Mouse (Mus musculus) lung, postnatal 0 days (tissue): ENCODE measurements around the gene Stat4. TPM values are rescaled to one million over a fixed set of nuclear protein-coding genes. Genes with fewer than 3 reads are reported as not detected.

Experiments used
- ATAC-seq: fragments of 200-750 bp; cut with Nextera tagmentation; 2 replicates; pipeline ENCODE4 v1.8.0; 2017; ENCODE audit warnings: moderate library complexity
- DNase-seq: peaks from one replicate; pipeline ENCODE4 v3.0.0-alpha.2; 2016; ENCODE audit warnings: low spot score
- H3K27ac ChIP-seq: fragments of 300-500 bp; sonication (generic); 2 replicates; pipeline ENCODE4 v1.5.1; 2014; ENCODE audit warnings: antibody characterized with exemption, mild to moderate bottlenecking, low read length, mixed read lengths
- H3K27me3 ChIP-seq: fragments of 300-500 bp; sonication (generic); replicated peaks from 2 replicates; pipeline ENCODE4 v1.6.1; 2014; ENCODE audit warnings: low read length, mixed read lengths; ENCODE audit not compliant: insufficient read depth
- H3K36me3 ChIP-seq: fragments of 300-500 bp; sonication (generic); 2 replicates; pipeline ENCODE4 v1.6.1; 2014; ENCODE audit warnings: low read length, mixed read lengths; ENCODE audit not compliant: insufficient read depth
- H3K4me1 ChIP-seq: fragments of 300-500 bp; sonication (generic); 2 replicates; pipeline ENCODE4 v1.6.1; 2014; ENCODE audit warnings: antibody characterized with exemption, low read depth, low read length, mixed read lengths; ENCODE audit not compliant: insufficient read depth
- H3K4me2 ChIP-seq: fragments of 300-500 bp; sonication (generic); replicated peaks from 2 replicates; pipeline ENCODE4 v1.6.1; 2014; ENCODE audit warnings: low read depth, mild to moderate bottlenecking, low read length, moderate library complexity, mixed read lengths
- H3K4me3 ChIP-seq: fragments of 300-500 bp; sonication (generic); 2 replicates; pipeline ENCODE4 v1.5.1; 2014; ENCODE audit warnings: low read depth, low read length
- H3K9ac ChIP-seq: fragments of 300-500 bp; sonication (generic); replicated peaks from 2 replicates; pipeline ENCODE4 v1.6.1; 2014; ENCODE audit warnings: low read depth, mild to moderate bottlenecking
- H3K9me3 ChIP-seq: fragments of 300-500 bp; sonication (generic); 2 replicates; pipeline ENCODE4 v1.6.1; 2016; ENCODE audit warnings: low read length, mixed read lengths
- CTCF ChIP-seq: IDR thresholded peaks from 2 replicates; pipeline ENCODE4 v1.5.1; 2016; ENCODE audit warnings: antibody characterized with exemption, mild to moderate bottlenecking
- EP300 ChIP-seq: IDR thresholded peaks from 2 replicates; pipeline ENCODE4 v1.6.1; 2016; ENCODE audit warnings: antibody characterized with exemption, mild to moderate bottlenecking, control low read depth
- WGBS: fragments of 180-500 bp; shearing (Covaris S2); extraction: QIAGEN DNeasy Blood & Tissue Kit; methylation state at CpG from one replicate; pipeline ENCODE4 v1.1.7; 2014; 5-methylcytosine and 5-hydroxymethylcytosine counted together
- polyA plus RNA-seq: library from polyadenylated mRNA; unstranded; fragments of >200 nt; fragmentation: Nextera tagmentation; extraction: Ambion mirVana; gene quantifications from 2 replicates; pipeline ENCODE4 v1.2.1, GENCODE M21; 2015

Gene Stat4
- polyA plus RNA-seq, 1 experiment from 2014 or later: 0.73 TPM

- ATAC-seq (no peak), DNase-seq (no peak)
- H3K9ac ChIP-seq: no peak overlapping the region
- 44% methylated on average over 4 of the region's 4 CpGs for WGBS
- no peak overlapping the region for H3K4me3 ChIP-seq
- no peak overlapping the region for H3K4me2 ChIP-seq
- H3K27me3 ChIP-seq: no peaks in the 10 kb centered on the region
- H3K4me1 ChIP-seq: no peaks in the 10 kb centered on the region
- H3K36me3 ChIP-seq: no peaks in the 10 kb centered on the region
- H3K9me3 ChIP-seq: no peaks in the 10 kb centered on the region
- TF ChIP-seq EP300 (no peak), CTCF (no peak)
- H3K27ac ChIP-seq: no peak overlapping the region
These were observed 32.7 kb downstream of the Stat4 start for GRCm38 (mm10) chr1:52019621-52020020.

GRCm38 (mm10) chr1:52021936-52022725, 35.2 kb downstream of the Stat4 start:
- H3K27me3 ChIP-seq: no peaks in the 10 kb centered on the region
- ATAC-seq: no peak
- no peak overlapping the region for H3K4me2 ChIP-seq
- WGBS: 74% methylated on average over 4 of the region's 4 CpGs
- no peak for TF ChIP-seq EP300
- TF ChIP-seq CTCF: no peak
- H3K9me3 ChIP-seq: no peaks in the 10 kb centered on the region
- no peak overlapping the region for H3K4me3 ChIP-seq
- H3K27ac ChIP-seq: no peak overlapping the region
- no peak overlapping the region for H3K9ac ChIP-seq
- no peaks in the 10 kb centered on the region for H3K4me1 ChIP-seq
- H3K36me3 ChIP-seq: no peaks in the 10 kb centered on the region
- peak; percentile 9 for DNase-seq

DNA sequence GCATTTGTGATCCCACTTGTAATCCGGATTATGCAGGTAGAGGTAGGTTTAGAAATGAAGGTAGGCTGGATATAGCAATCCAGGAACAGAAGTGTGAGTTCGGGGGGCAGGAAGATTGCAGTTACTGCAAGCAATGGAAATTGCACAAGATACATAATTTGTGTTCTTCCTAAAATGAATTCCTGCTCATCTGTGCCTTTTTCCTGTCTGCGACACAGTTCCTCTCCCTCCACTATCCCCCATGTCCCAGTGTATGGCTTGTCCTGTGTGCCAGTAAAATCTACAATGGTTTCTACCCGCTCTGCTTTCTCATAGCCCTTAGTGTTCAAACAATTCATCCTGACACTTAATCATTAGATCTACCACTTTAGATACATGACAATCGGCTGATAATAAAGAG, 41.7 kb downstream of the Stat4 start:
- Histone ChIP-seq H3K4me3 (no peak overlapping the region), H3K9ac (no peak overlapping the region), H3K4me2 (no peak overlapping the region), H3K27ac (no peak overlapping the region), H3K4me1 (no peaks in the 10 kb centered on the region), H3K9me3 (no peaks in the 10 kb centered on the region), H3K36me3 (no peaks in the 10 kb centered on the region), H3K27me3 (no peaks in the 10 kb centered on the region)
- no peak for DNase-seq
- TF ChIP-seq CTCF (no peak), EP300 (no peak)
- 79% methylated on average over 5 of the region's 5 CpGs for WGBS
- ATAC-seq: no peak

DNA sequence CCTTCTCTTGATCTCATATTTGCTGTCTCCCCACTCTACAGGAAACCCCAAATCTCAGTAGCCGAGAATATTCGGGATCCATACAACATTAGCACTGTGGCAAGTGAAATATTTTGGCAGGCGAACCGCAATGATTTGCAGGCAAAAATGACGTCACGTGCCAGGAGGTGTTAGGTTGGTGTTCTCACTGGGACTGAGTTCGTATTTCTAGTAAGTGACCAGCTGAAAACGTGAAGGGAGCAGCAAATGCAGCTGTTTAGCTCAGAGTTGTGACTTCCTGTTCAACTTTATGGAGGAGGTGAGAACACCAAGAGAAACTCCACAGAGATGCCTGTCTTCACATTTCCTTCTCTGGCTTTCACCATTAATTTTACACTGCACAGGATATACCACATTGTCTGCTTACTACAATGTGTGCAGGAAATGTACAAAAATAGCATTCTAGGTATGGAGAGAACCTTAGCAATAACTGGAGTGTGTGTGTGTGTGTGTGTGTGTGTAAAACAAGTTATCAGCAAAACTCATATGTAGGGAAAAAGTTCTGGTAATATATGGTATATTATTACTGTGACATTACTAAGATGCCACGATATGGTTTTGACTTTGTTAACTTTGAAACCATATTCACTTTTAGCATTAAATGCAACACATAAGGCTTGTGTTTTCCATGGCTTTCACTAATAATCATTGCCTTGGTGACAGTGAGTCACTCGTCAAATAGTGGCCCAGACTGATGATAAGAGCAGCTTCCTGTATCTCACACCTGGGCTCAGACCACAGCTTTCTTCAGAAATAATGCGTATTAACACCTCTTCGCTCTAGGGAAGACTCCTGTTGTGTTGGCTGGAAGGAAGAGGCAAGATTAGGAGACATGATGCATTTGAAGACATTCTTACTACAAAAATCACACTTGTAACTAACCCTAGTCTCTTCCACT, 48.1 kb downstream of the Stat4 start:
- Histone ChIP-seq H3K4me1 (no peaks in the 10 kb centered on the region), H3K4me2 (no peak overlapping the region), H3K9me3 (no peaks in the 10 kb centered on the region), H3K36me3 (no peaks in the 10 kb centered on the region), H3K27ac (no peak overlapping the region), H3K9ac (no peak overlapping the region), H3K27me3 (no peaks in the 10 kb centered on the region), H3K4me3 (no peak overlapping the region)
- TF ChIP-seq EP300 (no peak), CTCF (no peak)
- ATAC-seq (no peak), DNase-seq (no peak)
- WGBS: 59% methylated on average over 12 of the region's 12 CpGs

GRCm38 (mm10) chr1:52039151-52039550, 52.2 kb downstream of the Stat4 start:
- H3K27ac ChIP-seq: no peak overlapping the region
- H3K4me1 ChIP-seq: no peaks in the 10 kb centered on the region
- H3K27me3 ChIP-seq: no peaks in the 10 kb centered on the region
- H3K9me3 ChIP-seq: no peaks in the 10 kb centered on the region
- no peak overlapping the region for H3K9ac ChIP-seq
- H3K4me2 ChIP-seq: no peak overlapping the region
- ATAC-seq: no peak
- 25% methylated on average over 7 of the region's 7 CpGs for WGBS
- TF ChIP-seq CTCF (no peak), EP300 (no peak)
- H3K36me3 ChIP-seq: no peaks in the 10 kb centered on the region
- DNase-seq: no peak
- H3K4me3 ChIP-seq: no peak overlapping the region

DNA sequence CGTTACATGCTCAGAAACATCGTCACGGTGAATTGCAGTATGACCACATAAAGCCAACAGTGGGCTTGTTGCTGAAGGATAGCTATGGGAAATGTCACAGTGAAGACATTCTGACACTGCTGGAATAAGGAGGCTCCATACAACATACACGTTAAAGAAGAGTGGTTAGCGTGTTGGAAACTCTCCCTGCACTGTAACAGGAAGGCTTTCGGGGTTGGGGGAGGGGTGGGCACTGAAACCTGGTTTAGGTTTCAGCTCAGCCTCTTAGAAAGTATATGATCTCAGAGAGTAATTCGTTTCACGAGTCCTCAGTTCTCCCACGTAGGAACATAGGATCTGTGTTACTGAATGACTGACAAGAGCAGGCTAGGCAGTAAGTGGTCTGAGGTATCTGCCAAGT, 52.7 kb downstream of the Stat4 start:
- H3K27ac ChIP-seq: no peak overlapping the region
- no peak overlapping the region for H3K4me2 ChIP-seq
- WGBS: 79% methylated on average over 9 of the region's 9 CpGs
- no peaks in the 10 kb centered on the region for H3K4me1 ChIP-seq
- TF ChIP-seq CTCF (no peak), EP300 (no peak)
- no peaks in the 10 kb centered on the region for H3K36me3 ChIP-seq
- no peaks in the 10 kb centered on the region for H3K9me3 ChIP-seq
- no peak overlapping the region for H3K9ac ChIP-seq
- ATAC-seq: no peak
- H3K27me3 ChIP-seq: no peaks in the 10 kb centered on the region
- no peak overlapping the region for H3K4me3 ChIP-seq
- DNase-seq: no peak
